Mouse (Mus musculus): Measurements from ENCODE around the gene Irx2.

Irx2 gene

GRCm38 (mm10) chr13:72636331-72636851 lies 7.8 kb downstream of the Irx2 start:
- no peak for DNase-seq (ENCODE audit: low spot score)

- DNase-seq (ENCODE audit: low spot score): no peak
Measured at GRCm38 (mm10) chr13:72637536-72637935, 8.9 kb downstream of the Irx2 start.

- no peak for DNase-seq (ENCODE audit: low spot score)
Measured at GRCm38 (mm10) chr13:72638401-72639130, 9.9 kb downstream of the Irx2 start.

DNA sequence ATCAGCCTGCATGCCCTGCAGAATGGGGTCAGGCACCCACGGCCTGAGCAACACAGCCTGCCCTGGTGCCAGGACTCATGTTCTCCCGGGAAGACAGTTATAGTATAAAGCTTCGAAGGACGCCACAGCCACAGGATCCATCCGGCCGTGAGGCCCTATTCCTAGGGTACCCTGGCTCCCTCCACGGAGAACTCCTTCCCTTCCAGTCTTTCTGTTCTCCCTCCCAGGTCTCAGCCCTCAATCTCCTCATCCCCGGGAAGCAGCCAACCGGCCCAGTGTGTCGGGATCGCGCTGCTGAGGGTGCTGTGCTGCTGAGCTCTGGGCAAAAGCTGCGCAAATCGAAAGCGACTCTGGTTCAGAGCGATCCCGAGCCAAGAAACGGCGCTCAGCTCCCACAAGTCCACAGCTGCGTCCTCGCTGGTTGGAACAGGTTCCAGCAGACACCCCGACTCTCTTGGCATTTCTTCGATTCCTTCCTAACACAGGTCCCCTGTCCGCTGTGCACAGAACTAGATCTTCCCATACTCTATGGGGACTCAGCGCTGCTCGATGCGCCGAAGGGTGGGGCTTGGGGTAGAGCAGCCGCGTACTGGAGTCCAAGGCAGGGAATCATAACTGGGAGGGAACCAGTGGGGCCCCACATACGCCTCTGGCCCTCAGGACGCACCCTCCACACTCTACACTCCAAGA lies 11.0 kb downstream of the Irx2 start:
- no peak for DNase-seq (ENCODE audit: low spot score)

- no peak for DNase-seq (ENCODE audit: low spot score)
Measured at GRCm38 (mm10) chr13:72640131-72640521, 11.5 kb downstream of the Irx2 start.

DNA sequence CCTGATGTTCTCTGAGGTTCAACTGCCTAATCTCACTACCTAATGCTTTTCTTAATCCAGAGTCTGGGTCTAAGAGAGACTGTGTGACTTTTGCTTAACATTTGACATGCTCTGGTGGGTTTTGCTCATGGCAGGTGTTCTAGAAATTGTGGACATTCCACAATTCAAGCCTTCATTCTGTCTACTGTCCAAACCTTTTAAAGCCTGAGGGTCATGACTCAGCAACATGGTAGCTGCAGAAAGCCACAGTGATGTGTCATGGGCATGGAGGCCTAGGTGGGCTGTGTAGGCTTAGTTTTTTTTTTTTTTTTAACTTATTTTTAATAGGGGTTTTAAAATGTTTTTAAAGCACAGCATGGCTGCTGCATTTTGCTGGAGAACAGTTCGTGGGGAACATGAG lies 27.8 kb downstream of the Irx2 start:
- DNase-seq (ENCODE audit: low spot score): no peak

- DNase-seq (ENCODE audit: low spot score): no peak
Measured at GRCm38 (mm10) chr13:72675826-72676225, 47.2 kb downstream of the Irx2 start.

All from ovary, postnatal 36 days (tissue).